ENCODE assay signal across 25 mouse cellular contexts in genomic region chr1:18637334-18637733, GRCm38 (mm10).
"Had no signal": no experiment of that assay in that cellular context is flagged by ENCODE, and none has a peak within 500 bp of the region (broad histone marks: within the 10 kb centered on the region; RNA-seq: fewer than 3 reads in every experiment).

No protein-coding gene starts in this region.

- ATAC-seq: hindbrain, postnatal 0 days; intestine, embryonic 16.5 days had no signal

- H3K4me3 ChIP-seq: heart, adult 2 months; heart, embryonic 13.5 days; heart, embryonic 15.5 days; hindbrain, embryonic 13.5 days; hindbrain, embryonic 15.5 days; kidney, embryonic 15.5 days; limb, embryonic 13.5 days; limb, embryonic 15.5 days had no signal

- H3K27me3 ChIP-seq: heart, embryonic 13.5 days; heart, embryonic 15.5 days; hindbrain, embryonic 13.5 days; hindbrain, embryonic 15.5 days; kidney, embryonic 15.5 days; limb, embryonic 13.5 days; limb, embryonic 15.5 days had no signal

- H3K36me3 ChIP-seq: heart, embryonic 13.5 days; heart, embryonic 15.5 days; hindbrain, embryonic 13.5 days; hindbrain, embryonic 15.5 days; kidney, embryonic 15.5 days; limb, embryonic 13.5 days; limb, embryonic 15.5 days had no signal

- H3K4me1 ChIP-seq: heart, embryonic 13.5 days; heart, embryonic 15.5 days; kidney, embryonic 15.5 days; limb, embryonic 13.5 days; limb, embryonic 15.5 days had no signal

- DNase-seq: gastrocnemius, postnatal 14 days; gastrocnemius, postnatal 36 days; heart, adult 11 months; heart, adult 2 months; heart, postnatal 14 days; heart, postnatal 36 days; kidney, adult 11 months; kidney, adult 2 months; kidney, adult 9 months; kidney, postnatal 14 days; kidney, postnatal 36 days; layer of hippocampus, adult 9-11 months; layer of hippocampus, postnatal 36 days; left cerebral cortex, postnatal 4 days had no signal

- H3K27ac ChIP-seq: heart, adult 2 months; heart, embryonic 13.5 days; heart, embryonic 15.5 days; hindbrain, embryonic 13.5 days; hindbrain, embryonic 15.5 days; hindbrain, postnatal 0 days; kidney, embryonic 15.5 days; kidney, postnatal 0 days; limb, embryonic 13.5 days; limb, embryonic 15.5 days had no signal

- H3K9ac ChIP-seq: heart, embryonic 13.5 days; heart, embryonic 15.5 days; hindbrain, embryonic 13.5 days; hindbrain, embryonic 15.5 days; kidney, embryonic 15.5 days; limb, embryonic 13.5 days; limb, embryonic 15.5 days had no signal

- H3K4me2 ChIP-seq: heart, embryonic 11.5 days; heart, embryonic 13.5 days; heart, embryonic 15.5 days; hindbrain, embryonic 13.5 days; hindbrain, embryonic 15.5 days; kidney, embryonic 15.5 days; limb, embryonic 13.5 days; limb, embryonic 15.5 days had no signal

- H3K9me3 ChIP-seq: heart, embryonic 13.5 days; heart, embryonic 15.5 days; hindbrain, embryonic 13.5 days; hindbrain, embryonic 15.5 days; kidney, embryonic 15.5 days; limb, embryonic 13.5 days; limb, embryonic 15.5 days had no signal
